Mouse (Mus musculus) cortical plate, adult 2 months (tissue): Measurements from ENCODE around the gene Hist2h2be.

Experiments used
- CTCF ChIP-seq: fragments of 200-500 bp; IDR thresholded peaks from 2 replicates; pipeline ENCODE4 v1.5.1; 2011; ENCODE audit warnings: mild to moderate bottlenecking, control low read depth, low read length; ENCODE audit not compliant: insufficient read depth; ENCODE audit errors: extremely low read depth
- POLR2A ChIP-seq: fragments of 200-500 bp; IDR thresholded peaks from 2 replicates; pipeline ENCODE4 v1.6.1; 2011; ENCODE audit warnings: mild to moderate bottlenecking, low read length, control low read depth; ENCODE audit not compliant: insufficient read depth; ENCODE audit errors: extremely low read depth

GRCm38 (mm10) chr3:96209242-96209641 is 11.7 kb upstream of the Hist2h2be start:
- TF ChIP-seq CTCF (no peak), POLR2A (no peak)
